Mouse (Mus musculus) megakaryocyte, embryonic 14.5 days (primary cell): Measurements from ENCODE around the gene Npc2.

Source experiments
- FLI1 ChIP-seq: IDR thresholded peaks from 2 replicates; pipeline ENCODE4 v1.6.1; 2012; ENCODE audit warnings: low read length, inconsistent platforms, mixed read lengths
- GATA1 ChIP-seq: IDR thresholded peaks from 3 replicates; pipeline ENCODE4 v1.6.1; 2012; ENCODE audit warnings: mixed read lengths, low read length, inconsistent platforms, borderline replicate concordance

DNA sequence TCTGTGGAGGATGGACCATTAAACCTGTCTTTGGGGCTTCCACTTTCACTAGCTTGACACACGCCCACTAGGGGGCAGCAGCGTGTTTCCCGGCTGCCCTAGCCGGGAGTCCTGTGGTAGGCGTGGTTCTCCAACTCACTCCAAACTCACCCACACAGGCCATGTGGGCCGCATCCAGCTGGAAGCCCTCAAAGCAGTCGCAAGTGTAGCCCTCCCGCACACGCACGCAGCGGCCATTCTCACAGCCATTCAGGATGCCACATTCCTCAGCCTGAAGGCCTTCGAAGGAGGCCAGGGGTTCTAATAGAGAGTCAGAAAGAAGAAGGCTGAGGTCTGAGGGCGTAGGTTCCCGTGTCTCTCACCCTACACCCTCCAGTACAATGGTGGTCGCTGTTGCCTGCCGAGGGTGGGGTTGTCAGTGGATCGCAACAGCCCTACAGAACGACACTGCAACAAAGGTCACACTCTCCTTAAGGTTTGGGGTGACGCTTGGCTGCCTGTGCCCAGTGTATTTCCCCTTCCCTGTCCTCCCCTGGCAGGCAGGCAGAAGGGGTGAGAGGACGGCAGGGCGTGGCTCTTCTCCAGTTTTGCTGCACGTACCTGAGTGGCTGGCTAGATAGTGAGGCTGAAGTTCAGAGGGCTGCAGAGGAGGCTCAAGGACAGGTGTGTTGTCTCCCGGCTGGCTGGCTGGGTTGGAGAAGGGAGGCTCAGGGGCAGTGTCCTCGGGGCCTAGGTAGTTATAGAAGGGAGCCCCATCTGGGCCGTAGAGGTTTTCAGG, 11.8 kb upstream of the Npc2 start:
- no peak for TF ChIP-seq GATA1
- TF ChIP-seq FLI1 = no peak
